Mouse (Mus musculus) midbrain, embryonic 15.5 days (tissue): Measurements from ENCODE around the gene Gna11. TPM values are rescaled to one million over a fixed set of nuclear protein-coding genes. Genes with fewer than 3 reads are reported as not detected.

Experiments
- ATAC-seq: fragments of 200-750 bp; cut with Nextera tagmentation; replicated peaks from 2 replicates; pipeline ENCODE4 v1.8.0; 2017; ENCODE audit warnings: moderate TSS enrichment
- H3K27ac ChIP-seq: fragments of 300-500 bp; sonication (generic); 2 replicates; pipeline ENCODE4 v1.5.1; 2015; ENCODE audit warnings: mild to moderate bottlenecking, inconsistent platforms
- H3K27me3 ChIP-seq: fragments of 300-500 bp; sonication (generic); replicated peaks from 2 replicates; pipeline ENCODE4 v1.6.1; 2015; ENCODE audit warnings: inconsistent platforms
- H3K36me3 ChIP-seq: fragments of 300-500 bp; sonication (generic); replicated peaks from 2 replicates; pipeline ENCODE4 v1.6.1; 2015; ENCODE audit warnings: inconsistent platforms
- H3K4me1 ChIP-seq: fragments of 300-500 bp; sonication (generic); 2 replicates; pipeline ENCODE4 v1.6.1; 2015; ENCODE audit warnings: inconsistent platforms
- H3K4me2 ChIP-seq: fragments of 300-500 bp; sonication (generic); 2 replicates; pipeline ENCODE4 v1.6.1; 2015; ENCODE audit warnings: inconsistent platforms, mild to moderate bottlenecking, moderate library complexity
- H3K4me3 ChIP-seq: fragments of 300-500 bp; sonication (generic); 2 replicates; pipeline ENCODE4 v1.5.1; 2015; ENCODE audit warnings: mild to moderate bottlenecking, inconsistent platforms
- H3K9ac ChIP-seq: fragments of 300-500 bp; sonication (generic); 2 replicates; pipeline ENCODE4 v1.6.1; 2015; ENCODE audit warnings: mild to moderate bottlenecking, inconsistent platforms
- H3K9me3 ChIP-seq: fragments of 300-500 bp; sonication (generic); 2 replicates; pipeline ENCODE4 v1.6.1; 2016; ENCODE audit warnings: inconsistent platforms
- WGBS: fragments of 180-500 bp; shearing (Covaris S2); methylation state at CpG from one replicate; pipeline ENCODE4 v1.1.7; 2015; ENCODE audit warnings: mixed read lengths; 5-methylcytosine and 5-hydroxymethylcytosine counted together
- polyA plus RNA-seq: library from polyadenylated mRNA; unstranded; fragments of >200 nt; fragmentation: Nextera tagmentation; extraction: Ambion mirVana; gene quantifications from 2 replicates; pipeline ENCODE4 v1.2.1, GENCODE M21; 2015

The Gna11 gene
- 100 and 101 TPM in 2 replicates for polyA plus RNA-seq

GRCm38 (mm10) chr10:81545161-81545747 lies at the start of gene Gna11:
Gene Gna11, minus strand, starts transcription at chr10:81545190.
- Histone ChIP-seq H3K4me1 (peaks cover 37% of the 10 kb centered on the region), H3K4me2 (peak within 1 kb of the TSS; percentile 82), H3K27me3 (no peaks in the 10 kb centered on the region), H3K4me3 (peak within 1 kb of the TSS; percentile 76), H3K9me3 (no peaks in the 10 kb centered on the region), H3K36me3 (no peaks in the 10 kb centered on the region), H3K27ac (peak within 1 kb of the TSS; percentile 89), H3K9ac (peak within 1 kb of the TSS; percentile 77)
- WGBS: under 1% methylated on average over 59 of the region's 59 CpGs
- ATAC-seq: peak; percentile 97

- ATAC-seq: no peak
- whole genome bisulfite sequencing: 79% methylated on average over 18 of the region's 18 CpGs
- H3K4me2 ChIP-seq: no peak overlapping the region
- H3K9me3 ChIP-seq: no peaks in the 10 kb centered on the region
- peaks cover 35% of the 10 kb centered on the region for H3K4me1 ChIP-seq
- no peak overlapping the region for H3K4me3 ChIP-seq
- H3K27me3 ChIP-seq: peaks cover 36% of the 10 kb centered on the region
- no peak overlapping the region for H3K27ac ChIP-seq
- H3K9ac ChIP-seq: no peak overlapping the region
- H3K36me3 ChIP-seq: no peaks in the 10 kb centered on the region
These were observed 48.9 kb upstream of the Gna11 start for GRCm38 (mm10) chr10:81593935-81594334.

GRCm38 (mm10) chr10:81593223-81593622 lies 48.2 kb upstream of the Gna11 start:
- ATAC-seq: no peak
- Histone ChIP-seq H3K9me3 (no peaks in the 10 kb centered on the region), H3K4me3 (no peak overlapping the region), H3K4me1 (peaks cover 34% of the 10 kb centered on the region), H3K27ac (no peak overlapping the region), H3K9ac (no peak overlapping the region), H3K27me3 (peaks cover 33% of the 10 kb centered on the region), H3K36me3 (no peaks in the 10 kb centered on the region), H3K4me2 (no peak overlapping the region)
- 66% methylated on average over 4 of the region's 4 CpGs for WGBS

- Histone ChIP-seq H3K4me3 (no peak overlapping the region), H3K36me3 (no peaks in the 10 kb centered on the region), H3K27ac (no peak overlapping the region), H3K9me3 (no peaks in the 10 kb centered on the region), H3K4me1 (peaks cover 28% of the 10 kb centered on the region), H3K4me2 (no peak overlapping the region), H3K27me3 (peaks cover 36% of the 10 kb centered on the region), H3K9ac (no peak overlapping the region)
- 85% methylated on average over 7 of the region's 7 CpGs for WGBS
- ATAC-seq: no peak
These were observed 47.6 kb upstream of the Gna11 start for GRCm38 (mm10) chr10:81592631-81593030.

GRCm38 (mm10) chr10:81591846-81592245 lies 46.9 kb upstream of the Gna11 start:
- Histone ChIP-seq H3K9ac (no peak overlapping the region), H3K4me3 (no peak overlapping the region)

GRCm38 (mm10) chr10:81588739-81589138 lies 43.7 kb upstream of the Gna11 start:
- H3K9ac ChIP-seq: no peak overlapping the region
- no peak overlapping the region for H3K4me2 ChIP-seq
- H3K4me3 ChIP-seq: no peak overlapping the region
- H3K4me1 ChIP-seq: no peaks in the 10 kb centered on the region
- H3K27me3 ChIP-seq: peaks cover 22% of the 10 kb centered on the region
- WGBS: 77% methylated on average over 7 of the region's 7 CpGs
- no peaks in the 10 kb centered on the region; the same call in 1 of the 2 replicates for H3K9me3 ChIP-seq
- no peak for ATAC-seq
- 0 out of 2 replicates have a peak, but pooled peaks cover 3% of the 10 kb centered on the region for H3K36me3 ChIP-seq
- no peak overlapping the region for H3K27ac ChIP-seq

More at GRCm38 (mm10) chr10:81591846-81592245, 46.9 kb upstream of the Gna11 start:
- Histone ChIP-seq H3K36me3 (no peaks in the 10 kb centered on the region), H3K9me3 (no peaks in the 10 kb centered on the region), H3K4me2 (no peak overlapping the region), H3K4me1 (peaks cover 20% of the 10 kb centered on the region), H3K27me3 (peaks cover 38% of the 10 kb centered on the region), H3K27ac (no peak overlapping the region)
- ATAC-seq: no peak
- WGBS: 76% methylated on average over 9 of the region's 9 CpGs

- ATAC-seq: no peak
- no peak overlapping the region for H3K4me2 ChIP-seq
- H3K36me3 ChIP-seq: 0 out of 2 replicates have a peak, but pooled peaks cover 3% of the 10 kb centered on the region
- WGBS: 37% methylated on average over 6 of the region's 6 CpGs
- H3K4me3 ChIP-seq: no peak overlapping the region
- no peaks in the 10 kb centered on the region; the same call in 1 of the 2 replicates for H3K9me3 ChIP-seq
- 0 out of 2 replicates have a peak, but pooled peaks cover 5% of the 10 kb centered on the region for H3K4me1 ChIP-seq
- no peak overlapping the region for H3K27ac ChIP-seq
- no peak overlapping the region for H3K9ac ChIP-seq
- peaks cover 51% of the 10 kb centered on the region for H3K27me3 ChIP-seq
These were observed 38.4 kb upstream of the Gna11 start for GRCm38 (mm10) chr10:81583347-81583746.

- H3K27ac ChIP-seq: no peak overlapping the region
- H3K9ac ChIP-seq: no peak overlapping the region
- no peak overlapping the region for H3K4me2 ChIP-seq
- peaks cover 13% of the 10 kb centered on the region for H3K4me1 ChIP-seq
- H3K27me3 ChIP-seq: peaks cover 70% of the 10 kb centered on the region
- no peak overlapping the region for H3K4me3 ChIP-seq
- no peaks in the 10 kb centered on the region; the same call in 1 of the 2 replicates for H3K9me3 ChIP-seq
- no peak for ATAC-seq
- WGBS: 67% methylated on average over 25 of the region's 25 CpGs
- H3K36me3 ChIP-seq: 0 out of 2 replicates have a peak, but pooled peaks cover 3% of the 10 kb centered on the region
These were observed 35.6 kb upstream of the Gna11 start for GRCm38 (mm10) chr10:81580441-81581070.

- H3K36me3 ChIP-seq: no peaks in the 10 kb centered on the region
- H3K4me3 ChIP-seq: no peak overlapping the region
- H3K4me2 ChIP-seq: no peak overlapping the region
- no peak for ATAC-seq
- no peak overlapping the region for H3K27ac ChIP-seq
- H3K9me3 ChIP-seq: no peaks in the 10 kb centered on the region
- no peak overlapping the region for H3K9ac ChIP-seq
- peaks cover 19% of the 10 kb centered on the region for H3K4me1 ChIP-seq
- WGBS: 61% methylated on average over 4 of the region's 4 CpGs
- H3K27me3 ChIP-seq: peaks cover 70% of the 10 kb centered on the region
These were observed 35.0 kb upstream of the Gna11 start for GRCm38 (mm10) chr10:81579967-81580366.

GRCm38 (mm10) chr10:81575695-81576094 lies 30.7 kb upstream of the Gna11 start:
- Histone ChIP-seq H3K4me2 (peak overlapping the region; percentile 84), H3K36me3 (no peaks in the 10 kb centered on the region), H3K9me3 (no peaks in the 10 kb centered on the region), H3K4me3 (peak overlapping the region; percentile 58), H3K9ac (peak overlapping the region; percentile 76), H3K27ac (no peak overlapping the region), H3K4me1 (peaks cover 37% of the 10 kb centered on the region), H3K27me3 (peaks cover 70% of the 10 kb centered on the region)
- 1% methylated on average over 6 of the region's 6 CpGs for WGBS
- ATAC-seq: no peak

GRCm38 (mm10) chr10:81575208-81575631 lies 30.2 kb upstream of the Gna11 start:
- Histone ChIP-seq H3K9me3 (no peaks in the 10 kb centered on the region), H3K4me3 (peak overlapping the region; percentile 58), H3K4me2 (peak overlapping the region; percentile 84), H3K36me3 (no peaks in the 10 kb centered on the region), H3K27ac (peak overlapping the region; percentile 46; the same call in 1 of the 2 replicates), H3K9ac (peak overlapping the region; percentile 76), H3K4me1 (peaks cover 42% of the 10 kb centered on the region), H3K27me3 (peaks cover 65% of the 10 kb centered on the region)
- ATAC-seq: no peak
- WGBS: under 1% methylated on average over 30 of the region's 30 CpGs

GRCm38 (mm10) chr10:81574081-81575056 lies 29.4 kb upstream of the Gna11 start, which contains the start of gene Tle2:
Gene Tle2, plus strand, starts transcription at chr10:81574561.
- H3K9me3 ChIP-seq: no peaks in the 10 kb centered on the region
- peak within 1 kb of the TSS; percentile 84 for H3K4me2 ChIP-seq
- H3K4me1 ChIP-seq: peaks cover 50% of the 10 kb centered on the region
- 18% methylated on average over 10 of the region's 10 CpGs for WGBS
- no peak for ATAC-seq
- peak within 1 kb of the TSS; percentile 46; the same call in 1 of the 2 replicates for H3K27ac ChIP-seq
- H3K4me3 ChIP-seq: peak within 1 kb of the TSS; percentile 58
- no peaks in the 10 kb centered on the region for H3K36me3 ChIP-seq
- peak within 1 kb of the TSS; percentile 76 for H3K9ac ChIP-seq
- H3K27me3 ChIP-seq: peaks cover 58% of the 10 kb centered on the region
